Mouse (Mus musculus) embryonic fibroblast, embryonic 13.5 days (primary cell): ENCODE data around the gene Dnm3. TPM values are rescaled to one million over a fixed set of nuclear protein-coding genes. Genes with fewer than 3 reads are reported as not detected.

Source experiments
- H3K27ac ChIP-seq: 2 replicates; pipeline ENCODE4 v1.5.1; 2012; ENCODE audit warnings: low read length, control low read depth, inconsistent platforms; ENCODE audit not compliant: insufficient read depth
- H3K4me1 ChIP-seq: 2 replicates; pipeline ENCODE4 v1.6.1; 2011; ENCODE audit warnings: low read length; ENCODE audit not compliant: control insufficient read depth, insufficient read depth
- H3K4me3 ChIP-seq: 2 replicates; pipeline ENCODE4 v1.5.1; 2011; ENCODE audit warnings: mild to moderate bottlenecking, control low read depth, low read length; ENCODE audit not compliant: insufficient read depth
- CTCF ChIP-seq: IDR thresholded peaks from 2 replicates; pipeline ENCODE4 v1.5.1; 2011; ENCODE audit warnings: mild to moderate bottlenecking, control low read depth, low read length, moderate library complexity, borderline replicate concordance; ENCODE audit not compliant: insufficient read depth
- POLR2A ChIP-seq: IDR thresholded peaks from 2 replicates; pipeline ENCODE4 v1.6.1; 2011; ENCODE audit warnings: low read depth, mild to moderate bottlenecking, control low read depth, low read length, moderate library complexity
- polyA plus RNA-seq: library from polyadenylated mRNA; stranded (reverse); fragments of >200 nt; gene quantifications from 2 replicates; pipeline ENCODE4 v1.2.4, GENCODE M21; 2011; ENCODE audit warnings: low read depth; ENCODE audit not compliant: missing spikeins, insufficient read length

Dnm3 gene
- polyA plus RNA-seq, 1 experiment = 11.7 TPM

GRCm38 (mm10) chr1:162004518-162004780, 473.4 kb downstream of the Dnm3 start:
- Histone ChIP-seq H3K4me1 (peaks cover 34% of the 10 kb centered on the region), H3K27ac (peak overlapping the region; percentile 99), H3K4me3 (no peak overlapping the region)
- no peak; the same call in 1 of the 2 replicates for TF ChIP-seq POLR2A
- no peak for TF ChIP-seq CTCF

- Histone ChIP-seq H3K4me3 (no peak overlapping the region), H3K27ac (peak overlapping the region; percentile 99), H3K4me1 (peaks cover 30% of the 10 kb centered on the region)
- no peak for TF ChIP-seq CTCF
- TF ChIP-seq POLR2A = peak; percentile 29; the same call in 1 of the 2 replicates
Observed at GRCm38 (mm10) chr1:162003729-162004517, 473.9 kb downstream of the Dnm3 start.

- peak overlapping the region; percentile 100 for H3K27ac ChIP-seq
- H3K4me1 ChIP-seq = peaks cover 25% of the 10 kb centered on the region
- TF ChIP-seq POLR2A (no peak), CTCF (no peak)
- H3K4me3 ChIP-seq = no peak overlapping the region
Observed at GRCm38 (mm10) chr1:162001328-162001727, 476.5 kb downstream of the Dnm3 start.

GRCm38 (mm10) chr1:161999882-162000371, 477.9 kb downstream of the Dnm3 start:
- H3K4me3 ChIP-seq = no peak overlapping the region
- peak overlapping the region; percentile 100 for H3K27ac ChIP-seq
- peaks cover 21% of the 10 kb centered on the region for H3K4me1 ChIP-seq
- TF ChIP-seq CTCF = no peak
- TF ChIP-seq POLR2A = no peak; the same call in 1 of the 2 replicates

- no peak overlapping the region for H3K4me3 ChIP-seq
- peak overlapping the region; percentile 100 for H3K27ac ChIP-seq
- H3K4me1 ChIP-seq = peaks cover 17% of the 10 kb centered on the region
- TF ChIP-seq POLR2A = no peak
- TF ChIP-seq CTCF = no peak
Observed at GRCm38 (mm10) chr1:161999338-161999737, 478.5 kb downstream of the Dnm3 start.

- H3K4me1 ChIP-seq = peaks cover 17% of the 10 kb centered on the region
Observed at GRCm38 (mm10) chr1:161998781-161999180, 479.1 kb downstream of the Dnm3 start.

GRCm38 (mm10) chr1:161992389-161992788, 485.4 kb downstream of the Dnm3 start:
- Histone ChIP-seq H3K4me1 (peaks cover 1% of the 10 kb centered on the region; the same call in 1 of the 2 replicates), H3K27ac (no peak overlapping the region), H3K4me3 (no peak overlapping the region)
- TF ChIP-seq POLR2A (no peak), CTCF (no peak)

More at GRCm38 (mm10) chr1:161998781-161999180, 479.1 kb downstream of the Dnm3 start:
- TF ChIP-seq POLR2A = no peak
- TF ChIP-seq CTCF = no peak
- Histone ChIP-seq H3K4me3 (no peak overlapping the region), H3K27ac (no peak overlapping the region)

- no peak overlapping the region for H3K4me3 ChIP-seq
- peaks cover 2% of the 10 kb centered on the region; the same call in 1 of the 2 replicates for H3K4me1 ChIP-seq
- no peak for TF ChIP-seq CTCF
- TF ChIP-seq POLR2A = no peak
- H3K27ac ChIP-seq = no peak overlapping the region
Observed at GRCm38 (mm10) chr1:161991846-161992245, 486.0 kb downstream of the Dnm3 start.

- peaks cover 2% of the 10 kb centered on the region; the same call in 1 of the 2 replicates for H3K4me1 ChIP-seq
- H3K27ac ChIP-seq = no peak overlapping the region
- TF ChIP-seq CTCF (no peak), POLR2A (no peak)
- H3K4me3 ChIP-seq = no peak overlapping the region
Observed at GRCm38 (mm10) chr1:161990684-161991578, 486.9 kb downstream of the Dnm3 start.

GRCm38 (mm10) chr1:161983979-161984566, 493.8 kb downstream of the Dnm3 start:
- Histone ChIP-seq H3K4me3 (no peak overlapping the region), H3K4me1 (peaks cover 17% of the 10 kb centered on the region), H3K27ac (peak overlapping the region; percentile 67)
- TF ChIP-seq POLR2A (no peak), CTCF (no peak)
